Mouse (Mus musculus): ENCODE measurements around the gene Mrps16. TPM values are rescaled to one million over a fixed set of nuclear protein-coding genes. Genes with fewer than 3 reads are reported as not detected.
A peak's percentile ranks its signal among the peaks of the same experiment; 100 is the strongest.

Mrps16 gene
- polyA plus RNA-seq, 1 experiment from 2014 or later = 103 TPM

GRCm38 (mm10) chr14:20400071-20400470 is 6.6 kb upstream of the Mrps16 start:
- H3K27ac ChIP-seq (ENCODE audit: low read depth) = no peak overlapping the region
- H3K9ac ChIP-seq (ENCODE audit: low read length) = no peak overlapping the region
- ATAC-seq (replicated peaks; ENCODE audit: low FRiP score, low TSS enrichment, low read depth) = no peak
- no peak overlapping the region for H3K4me2 ChIP-seq (ENCODE audit: low read length)
- H3K4me3 ChIP-seq (ENCODE audit: low read depth, low read length) = no peak overlapping the region
- H3K27me3 ChIP-seq (replicated peaks; ENCODE audit: control insufficient read depth, insufficient read depth, low read length) = no peaks in the 10 kb centered on the region
- H3K36me3 ChIP-seq (ENCODE audit: control insufficient read depth, insufficient read depth, low read length) = no peaks in the 10 kb centered on the region
- no peaks in the 10 kb centered on the region for H3K4me1 ChIP-seq (replicated peaks; ENCODE audit: control insufficient read depth, insufficient read depth, low read length)
- no peak for DNase-seq (ENCODE audit: low spot score)
- no peaks in the 10 kb centered on the region for H3K9me3 ChIP-seq (ENCODE audit: control insufficient read depth, low read length)
- 72% methylated on average over 1 of the region's 1 CpGs for WGBS

GRCm38 (mm10) chr14:20398864-20399263 is 5.4 kb upstream of the Mrps16 start:
- H3K9ac ChIP-seq (ENCODE audit: low read length) = no peak overlapping the region
- H3K27me3 ChIP-seq (replicated peaks; ENCODE audit: control insufficient read depth, insufficient read depth, low read length) = no peaks in the 10 kb centered on the region
- WGBS = 40% methylated on average over 4 of the region's 4 CpGs
- 0 out of 2 replicates have a peak, but pooled peaks cover 5% of the 10 kb centered on the region for H3K4me1 ChIP-seq (replicated peaks; ENCODE audit: control insufficient read depth, insufficient read depth, low read length)
- no peak overlapping the region for H3K27ac ChIP-seq (ENCODE audit: low read depth)
- no peak overlapping the region for H3K4me2 ChIP-seq (ENCODE audit: low read length)
- no peaks in the 10 kb centered on the region for H3K9me3 ChIP-seq (ENCODE audit: control insufficient read depth, low read length)
- DNase-seq (ENCODE audit: low spot score) = no peak
- H3K36me3 ChIP-seq (ENCODE audit: control insufficient read depth, insufficient read depth, low read length) = no peaks in the 10 kb centered on the region
- H3K4me3 ChIP-seq (ENCODE audit: low read depth, low read length) = no peak overlapping the region
- no peak for ATAC-seq (replicated peaks; ENCODE audit: low FRiP score, low TSS enrichment, low read depth)

- H3K4me1 ChIP-seq (replicated peaks; ENCODE audit: control insufficient read depth, insufficient read depth, low read length) = 0 out of 2 replicates have a peak, but pooled peaks cover 7% of the 10 kb centered on the region
- no peaks in the 10 kb centered on the region for H3K36me3 ChIP-seq (ENCODE audit: control insufficient read depth, insufficient read depth, low read length)
- no peak overlapping the region for H3K4me2 ChIP-seq (ENCODE audit: low read length)
- H3K9me3 ChIP-seq (ENCODE audit: control insufficient read depth, low read length) = no peaks in the 10 kb centered on the region
- no peak overlapping the region for H3K27ac ChIP-seq (ENCODE audit: low read depth)
- H3K4me3 ChIP-seq (ENCODE audit: low read depth, low read length) = no peak overlapping the region
- no peak overlapping the region for H3K9ac ChIP-seq (ENCODE audit: low read length)
- 84% methylated on average over 9 of the region's 9 CpGs for WGBS
- no peaks in the 10 kb centered on the region for H3K27me3 ChIP-seq (replicated peaks; ENCODE audit: control insufficient read depth, insufficient read depth, low read length)
- DNase-seq (ENCODE audit: low spot score) (no peak), ATAC-seq (replicated peaks; ENCODE audit: low FRiP score, low TSS enrichment, low read depth) (no peak)
These were observed 3.8 kb upstream of the Mrps16 start for GRCm38 (mm10) chr14:20397220-20397619.

- no peaks in the 10 kb centered on the region for H3K9me3 ChIP-seq (ENCODE audit: control insufficient read depth, low read length)
- WGBS = 87% methylated on average over 3 of the region's 4 CpGs
- no peaks in the 10 kb centered on the region for H3K27me3 ChIP-seq (replicated peaks; ENCODE audit: control insufficient read depth, insufficient read depth, low read length)
- H3K9ac ChIP-seq (ENCODE audit: low read length) = no peak overlapping the region
- H3K4me3 ChIP-seq (ENCODE audit: low read depth, low read length) = 0 out of 2 replicates have a peak overlapping the region, but pooled peaks have one; percentile 86
- H3K4me1 ChIP-seq (replicated peaks; ENCODE audit: control insufficient read depth, insufficient read depth, low read length) = peaks cover 16% of the 10 kb centered on the region
- no peak overlapping the region for H3K27ac ChIP-seq (ENCODE audit: low read depth)
- no peak for DNase-seq (ENCODE audit: low spot score)
- peaks cover 26% of the 10 kb centered on the region for H3K36me3 ChIP-seq (ENCODE audit: control insufficient read depth, insufficient read depth, low read length)
- no peak for ATAC-seq (replicated peaks; ENCODE audit: low FRiP score, low TSS enrichment, low read depth)
- H3K4me2 ChIP-seq (ENCODE audit: low read length) = peak overlapping the region; percentile 66
These were observed 1.1 kb downstream of the Mrps16 start for GRCm38 (mm10) chr14:20392326-20392725.

GRCm38 (mm10) chr14:20389446-20390079 is 3.9 kb downstream of the Mrps16 start:
- Histone ChIP-seq H3K4me3 (ENCODE audit: low read depth, low read length) (peak overlapping the region; percentile 72), H3K27ac (ENCODE audit: low read depth) (no peak overlapping the region), H3K9ac (ENCODE audit: low read length) (peak overlapping the region; percentile 67), H3K36me3 (ENCODE audit: control insufficient read depth, insufficient read depth, low read length) (peaks cover 48% of the 10 kb centered on the region), H3K27me3 (replicated peaks; ENCODE audit: control insufficient read depth, insufficient read depth, low read length) (no peaks in the 10 kb centered on the region), H3K9me3 (ENCODE audit: control insufficient read depth, low read length) (no peaks in the 10 kb centered on the region), H3K4me2 (ENCODE audit: low read length) (peak overlapping the region; percentile 83), H3K4me1 (replicated peaks; ENCODE audit: control insufficient read depth, insufficient read depth, low read length) (peaks cover 32% of the 10 kb centered on the region)
- no peak for DNase-seq (ENCODE audit: low spot score)
- no peak for ATAC-seq (replicated peaks; ENCODE audit: low FRiP score, low TSS enrichment, low read depth)
- 86% methylated on average over 8 of the region's 8 CpGs for WGBS

GRCm38 (mm10) chr14:20388441-20389129 is 4.8 kb downstream of the Mrps16 start, which contains the start of gene Dnajc9:
Gene Dnajc9 (minus strand): TSS chr14:20388910.
- peaks cover 26% of the 10 kb centered on the region for H3K4me1 ChIP-seq (replicated peaks; ENCODE audit: control insufficient read depth, insufficient read depth, low read length)
- H3K27ac ChIP-seq (ENCODE audit: low read depth) = peak within 1 kb of the TSS; percentile 88
- DNase-seq (ENCODE audit: low spot score) (peak; percentile 96), ATAC-seq (replicated peaks; ENCODE audit: low FRiP score, low TSS enrichment, low read depth) (peak; percentile 71)
- peaks cover 58% of the 10 kb centered on the region for H3K36me3 ChIP-seq (ENCODE audit: control insufficient read depth, insufficient read depth, low read length)
- H3K9ac ChIP-seq (ENCODE audit: low read length) = peak within 1 kb of the TSS; percentile 67
- peak within 1 kb of the TSS; percentile 72 for H3K4me3 ChIP-seq (ENCODE audit: low read depth, low read length)
- peak within 1 kb of the TSS; percentile 83 for H3K4me2 ChIP-seq (ENCODE audit: low read length)
- WGBS = under 1% methylated on average over 59 of the region's 59 CpGs
- H3K27me3 ChIP-seq (replicated peaks; ENCODE audit: control insufficient read depth, insufficient read depth, low read length) = no peaks in the 10 kb centered on the region
- H3K9me3 ChIP-seq (ENCODE audit: control insufficient read depth, low read length) = no peaks in the 10 kb centered on the region

- Histone ChIP-seq H3K27ac (ENCODE audit: low read depth) (no peak overlapping the region), H3K27me3 (replicated peaks; ENCODE audit: control insufficient read depth, insufficient read depth, low read length) (no peaks in the 10 kb centered on the region), H3K36me3 (ENCODE audit: control insufficient read depth, insufficient read depth, low read length) (peaks cover 72% of the 10 kb centered on the region), H3K4me3 (ENCODE audit: low read depth, low read length) (no peak overlapping the region), H3K9me3 (ENCODE audit: control insufficient read depth, low read length) (no peaks in the 10 kb centered on the region), H3K9ac (ENCODE audit: low read length) (no peak overlapping the region), H3K4me1 (replicated peaks; ENCODE audit: control insufficient read depth, insufficient read depth, low read length) (no peaks in the 10 kb centered on the region), H3K4me2 (ENCODE audit: low read length) (no peak overlapping the region)
- 91% methylated on average over 9 of the region's 9 CpGs for WGBS
- DNase-seq (ENCODE audit: low spot score) (no peak), ATAC-seq (replicated peaks; ENCODE audit: low FRiP score, low TSS enrichment, low read depth) (no peak)
These were observed 13.5 kb downstream of the Mrps16 start for GRCm38 (mm10) chr14:20379753-20380430.

- H3K4me1 ChIP-seq (replicated peaks; ENCODE audit: control insufficient read depth, insufficient read depth, low read length) = no peaks in the 10 kb centered on the region
- DNase-seq (ENCODE audit: low spot score) (no peak), ATAC-seq (replicated peaks; ENCODE audit: low FRiP score, low TSS enrichment, low read depth) (no peak)
- H3K4me3 ChIP-seq (ENCODE audit: low read depth, low read length) = no peak overlapping the region
- peaks cover 68% of the 10 kb centered on the region for H3K36me3 ChIP-seq (ENCODE audit: control insufficient read depth, insufficient read depth, low read length)
- no peaks in the 10 kb centered on the region for H3K27me3 ChIP-seq (replicated peaks; ENCODE audit: control insufficient read depth, insufficient read depth, low read length)
- WGBS = 82% methylated on average over 5 of the region's 5 CpGs
- H3K9ac ChIP-seq (ENCODE audit: low read length) = no peak overlapping the region
- no peak overlapping the region for H3K27ac ChIP-seq (ENCODE audit: low read depth)
- no peaks in the 10 kb centered on the region for H3K9me3 ChIP-seq (ENCODE audit: control insufficient read depth, low read length)
- no peak overlapping the region for H3K4me2 ChIP-seq (ENCODE audit: low read length)
These were observed 14.3 kb downstream of the Mrps16 start for GRCm38 (mm10) chr14:20379087-20379640.

All from intestine, embryonic 14.5 days (tissue).